Comparison of ENCODE assay signal across 9 mouse cellular contexts in genomic region chr15:102407681-102408557, GRCm38 (mm10). TPM values are rescaled to one million over a fixed set of nuclear protein-coding genes. Genes with fewer than 3 reads are reported as not detected.
DNase-seq lines count a peak whose midpoint lies in the region; ATAC-seq lines count a peak whose summit lies in the region.
"Had no signal": no experiment of that assay in that cellular context is flagged by ENCODE, and none has a peak within 500 bp of the region (broad histone marks: within the 10 kb centered on the region; RNA-seq: fewer than 3 reads in every experiment).

No protein-coding gene starts in this region.

- DNase-seq in heart, adult 18-20 months = no peak
- peak; percentile 26 to 35 for DNase-seq in right cerebral cortex, postnatal 10 days (ENCODE audit: low spot score in 2 of 2)
- no peak for DNase-seq in right cerebral cortex, postnatal 4 days
- no peak for DNase-seq in limb, embryonic 10.5 days (ENCODE audit: low spot score)
- no peak for DNase-seq in spleen, postnatal 36 days (ENCODE audit: low spot score in 2 of 2)
- no peak for DNase-seq in ovary, postnatal 36 days (ENCODE audit: low spot score)

- H3K9me3 ChIP-seq in heart, embryonic 15.5 days (replicated peaks) = no peaks in the 10 kb centered on the region
- no peaks in the 10 kb centered on the region for H3K9me3 ChIP-seq in limb, embryonic 10.5 days (replicated peaks)
- H3K9me3 ChIP-seq: midbrain, embryonic 12.5 days; stomach, embryonic 15.5 days had no signal

- peaks cover 40% of the 10 kb centered on the region for H3K36me3 ChIP-seq in heart, embryonic 15.5 days
- peaks cover 58% of the 10 kb centered on the region for H3K36me3 ChIP-seq in limb, embryonic 10.5 days

- H3K27me3 ChIP-seq in heart, embryonic 15.5 days = no peaks in the 10 kb centered on the region
- no peaks in the 10 kb centered on the region for H3K27me3 ChIP-seq in limb, embryonic 10.5 days (ENCODE audit: low read depth, poor library complexity, severe bottlenecking)
- H3K27me3 ChIP-seq: midbrain, embryonic 12.5 days; stomach, embryonic 15.5 days had no signal

- 92% methylated on average over 10 of the region's 10 CpGs for WGBS in heart, embryonic 15.5 days
- 95% methylated on average over 10 of the region's 10 CpGs for WGBS in limb, embryonic 10.5 days

- H3K4me1 ChIP-seq in heart, embryonic 15.5 days (replicated peaks) = peaks cover 41% of the 10 kb centered on the region
- H3K4me1 ChIP-seq in limb, embryonic 10.5 days = peaks cover 42% of the 10 kb centered on the region

- H3K4me2 ChIP-seq in heart, embryonic 15.5 days = peak overlapping the region; percentile 58; the same call in 1 of the 2 replicates

- ATAC-seq in heart, embryonic 15.5 days (replicated peaks; ENCODE audit: insufficient number of reproducible peaks, insufficient read depth, low FRiP score, low read depth) = no peak

- H3K9ac ChIP-seq in heart, embryonic 15.5 days = no peak overlapping the region
- H3K9ac ChIP-seq: midbrain, embryonic 12.5 days; stomach, embryonic 15.5 days had no signal

- no peak overlapping the region for H3K4me3 ChIP-seq in heart, embryonic 15.5 days
- H3K4me3 ChIP-seq in limb, embryonic 10.5 days = peak overlapping the region; percentile 91; the same call in 1 of the 2 replicates

- no peak overlapping the region for H3K27ac ChIP-seq in heart, embryonic 15.5 days
- no peak overlapping the region for H3K27ac ChIP-seq in limb, embryonic 10.5 days

RNA-seq across cellular contexts. Expression of gene Sp1, which starts 2.0 kb away (rescaled TPM):
- polyA plus RNA-seq in heart, embryonic 15.5 days (2015; fragmentation: Nextera tagmentation; extraction: Ambion mirVana) = 4.7 and 5.0 TPM in 2 replicates
- 10 to 100 TPM; 31.9 to 39.6 TPM for total RNA-seq in heart, adult 18-20 months (2021)
- polyA plus RNA-seq in limb, embryonic 10.5 days (2016; fragmentation: Nextera tagmentation; extraction: Ambion mirVana) = 9.1 and 9.8 TPM in 2 replicates

RNA-seq across cellular contexts. Expression of gene Amhr2, which starts 37.2 kb away (rescaled TPM):
- 4.9 and 5.7 TPM in 2 replicates for polyA plus RNA-seq in heart, embryonic 15.5 days (2015; fragmentation: Nextera tagmentation; extraction: Ambion mirVana)
- under 1 TPM; 0.39 to 0.97 TPM for total RNA-seq in heart, adult 18-20 months (2021)
- polyA plus RNA-seq in limb, embryonic 10.5 days (2016; fragmentation: Nextera tagmentation; extraction: Ambion mirVana) = 0.15 TPM in 1 of 2 replicates, not detected in the other
- polyA plus RNA-seq: midbrain, embryonic 12.5 days had no signal

RNA-seq across cellular contexts. Expression of gene Sp7, which starts 40.9 kb away (rescaled TPM):
- polyA plus RNA-seq in heart, embryonic 15.5 days (2015; fragmentation: Nextera tagmentation; extraction: Ambion mirVana) = 0.15 and 0.22 TPM in 2 replicates
- total RNA-seq in heart, adult 18-20 months (2021) = not detected
- 1.6 and 1.8 TPM in 2 replicates for polyA plus RNA-seq in limb, embryonic 10.5 days (2016; fragmentation: Nextera tagmentation; extraction: Ambion mirVana)

RNA-seq across cellular contexts. Expression of gene Prr13, which starts 50.9 kb away (rescaled TPM):
- 87.9 and 91.2 TPM in 2 replicates for polyA plus RNA-seq in heart, embryonic 15.5 days (2015; fragmentation: Nextera tagmentation; extraction: Ambion mirVana)
- total RNA-seq in heart, adult 18-20 months (2021) = 10 to 100 TPM; 20.3 to 24.4 TPM
- 57.6 and 60.5 TPM in 2 replicates for polyA plus RNA-seq in limb, embryonic 10.5 days (2016; fragmentation: Nextera tagmentation; extraction: Ambion mirVana)

RNA-seq across cellular contexts. Expression of gene Aaas, which starts 57.3 kb away (rescaled TPM):
- polyA plus RNA-seq in heart, embryonic 15.5 days (2015; fragmentation: Nextera tagmentation; extraction: Ambion mirVana) = 39.1 and 52.4 TPM in 2 replicates
- 10 to 100 TPM in 1 of 2 experiments, 1 to 10 TPM in 1; 9.8 to 12.1 TPM for total RNA-seq in heart, adult 18-20 months (2021)
- polyA plus RNA-seq in limb, embryonic 10.5 days (2016; fragmentation: Nextera tagmentation; extraction: Ambion mirVana) = 150 and 163 TPM in 2 replicates

Comparison
In these comparisons a context has a peak if more than half of its experiments do, and no peak if none do; other contexts are left out.
1. DNase-seq: peak in right cerebral cortex, postnatal 10 days (2 of 2); none in heart, adult 18-20 months (0 of 2), right cerebral cortex, postnatal 4 days (single experiment), limb, embryonic 10.5 days (single experiment), spleen, postnatal 36 days (0 of 2) and ovary, postnatal 36 days (single experiment).